Mouse (Mus musculus) thymus, adult 2 months (tissue): ENCODE measurements at regions not wholly inside any gene's neighbourhood (a gene's known extent, or its start where the extent isn't known, plus 50 kb on each side); places are given as distances from the start of the nearest gene placed in this dataset.

Source experiments
- DNase-seq: peaks from one replicate; pipeline ENCODE4 v3.0.0; 2021
- H3K27ac ChIP-seq: fragments of 200-500 bp; 2 replicates; pipeline ENCODE4 v1.5.1; 2012; ENCODE audit warnings: low read length, control low read depth; ENCODE audit not compliant: control insufficient read depth, insufficient read depth
- H3K27me3 ChIP-seq: fragments of 200-500 bp; 2 replicates; pipeline ENCODE4 v1.6.1; 2012; ENCODE audit warnings: mild to moderate bottlenecking, low read length, moderate library complexity, mixed read lengths; ENCODE audit not compliant: control insufficient read depth, insufficient read depth
- H3K36me3 ChIP-seq: fragments of 200-500 bp; 2 replicates; pipeline ENCODE4 v1.6.1; 2012; ENCODE audit warnings: mild to moderate bottlenecking, low read length, moderate library complexity; ENCODE audit not compliant: control insufficient read depth, insufficient read depth
- H3K4me1 ChIP-seq: fragments of 200-500 bp; replicated peaks from 2 replicates; pipeline ENCODE4 v1.6.1; 2012; ENCODE audit warnings: low read length; ENCODE audit not compliant: control insufficient read depth, insufficient read depth
- H3K4me3 ChIP-seq: fragments of 200-500 bp; 2 replicates; pipeline ENCODE4 v1.5.1; 2012; ENCODE audit warnings: mild to moderate bottlenecking, low read length, control low read depth, moderate library complexity; ENCODE audit not compliant: control insufficient read depth, insufficient read depth
- CTCF ChIP-seq: fragments of 200-500 bp; IDR thresholded peaks from 2 replicates; pipeline ENCODE4 v1.5.1; 2012; ENCODE audit warnings: mild to moderate bottlenecking, control low read depth, low read length, moderate library complexity, borderline replicate concordance; ENCODE audit not compliant: control insufficient read depth, poor library complexity, insufficient read depth; ENCODE audit errors: extremely low read depth
- POLR2A ChIP-seq: fragments of 200-500 bp; IDR thresholded peaks from 2 replicates; pipeline ENCODE4 v1.6.1; 2012; ENCODE audit warnings: mild to moderate bottlenecking, low read length, control low read depth, moderate library complexity; ENCODE audit not compliant: control insufficient read depth, poor library complexity, insufficient read depth; ENCODE audit errors: extremely low read depth
- WGBS: fragments of 180-500 bp; shearing (Covaris S2); methylation state at CpG from one replicate; pipeline ENCODE4 v1.1.7; 2018; 5-methylcytosine and 5-hydroxymethylcytosine counted together

DNA sequence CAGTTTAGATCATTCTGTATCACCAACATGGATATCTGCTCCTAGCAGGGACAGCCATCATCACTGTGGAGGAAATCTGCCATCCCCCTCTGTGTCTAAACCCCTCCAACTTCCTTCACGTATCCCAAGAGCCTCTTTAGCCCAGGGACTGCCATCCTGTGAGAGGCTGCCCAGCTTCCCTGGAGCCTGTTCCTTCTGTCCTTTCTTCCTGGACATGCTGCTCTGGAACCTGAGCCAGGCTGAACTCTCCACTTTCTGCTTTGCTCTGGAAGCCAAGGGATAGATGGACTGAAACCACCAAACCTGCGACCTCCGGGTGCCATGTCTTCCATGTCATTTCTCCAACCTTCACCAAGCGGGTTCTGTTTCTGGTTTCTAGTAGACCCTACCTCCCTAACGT, 335.3 kb upstream of the Jarid2 start:
- Histone ChIP-seq H3K4me1 (no peaks in the 10 kb centered on the region), H3K36me3 (no peaks in the 10 kb centered on the region), H3K27ac (no peak overlapping the region), H3K27me3 (no peaks in the 10 kb centered on the region), H3K4me3 (no peak overlapping the region)
- no peak for TF ChIP-seq POLR2A
- no peak for TF ChIP-seq CTCF
- 97% methylated on average over 5 of the region's 5 CpGs for WGBS
- DNase-seq, result no peak

DNA sequence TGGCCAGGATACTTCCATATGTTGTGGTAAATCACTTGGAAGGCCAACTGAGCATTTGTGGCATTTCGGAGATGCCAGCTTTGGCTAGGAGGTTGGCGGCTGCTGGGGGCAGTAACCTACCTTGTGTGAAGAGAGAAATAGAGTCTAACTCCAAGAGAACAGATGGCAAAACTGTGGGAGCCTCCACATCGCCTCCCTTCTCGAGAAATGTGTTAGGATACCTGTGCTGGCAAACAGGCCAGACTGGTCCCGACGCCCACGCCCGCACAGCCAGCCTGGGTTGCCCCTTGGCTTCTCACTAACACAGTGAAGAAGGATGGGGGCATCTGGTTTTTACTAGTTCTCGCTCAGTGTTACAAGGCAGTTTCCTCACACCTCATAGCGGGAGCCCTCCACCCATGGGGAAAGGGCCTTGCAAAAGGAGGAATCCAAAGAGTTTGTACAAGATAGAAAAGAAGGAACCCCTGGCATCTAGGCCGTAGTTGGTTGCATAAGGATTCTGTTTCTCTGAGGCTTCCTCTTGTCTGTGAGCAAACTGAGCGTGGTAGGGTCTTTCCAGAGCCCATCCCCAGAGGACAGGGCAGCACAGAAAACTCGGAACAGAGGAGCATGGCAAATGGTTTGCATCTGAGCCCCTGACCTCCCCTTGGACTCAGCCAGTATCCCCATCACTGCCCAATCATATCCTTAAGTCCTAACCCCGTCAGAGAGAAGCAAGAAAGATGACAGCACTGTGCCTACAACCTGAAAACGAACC, 330.5 kb upstream of the Jarid2 start:
- WGBS, result 94% methylated on average over 15 of the region's 15 CpGs

DNA sequence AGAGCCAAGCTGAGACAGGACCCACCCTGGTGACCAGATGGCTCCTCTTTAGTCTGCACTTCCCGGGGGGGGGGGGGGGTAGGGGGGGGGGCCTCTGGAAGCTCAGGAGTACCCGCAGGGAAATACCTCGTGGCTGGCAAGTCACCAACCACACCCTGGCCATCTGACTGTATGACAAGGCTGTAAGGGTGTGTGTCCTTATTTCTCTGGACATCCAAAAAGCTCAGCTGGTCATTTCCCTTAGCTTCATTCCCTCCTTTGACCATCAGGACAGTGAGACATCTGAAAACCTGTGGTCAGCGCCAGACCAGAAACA, 329.9 kb upstream of the Jarid2 start:
- no peak for DNase-seq
- H3K27me3 ChIP-seq, result no peaks in the 10 kb centered on the region
- no peaks in the 10 kb centered on the region for H3K36me3 ChIP-seq
- H3K4me3 ChIP-seq, result no peak overlapping the region
- no peak for TF ChIP-seq CTCF
- no peak for TF ChIP-seq POLR2A
- no peak overlapping the region for H3K27ac ChIP-seq
- no peaks in the 10 kb centered on the region for H3K4me1 ChIP-seq
- 67% methylated on average over 4 of the region's 4 CpGs for WGBS

More for the DNA sequence above, 330.5 kb upstream of the Jarid2 start:
- Histone ChIP-seq H3K4me3 (no peak overlapping the region), H3K27me3 (no peaks in the 10 kb centered on the region), H3K4me1 (no peaks in the 10 kb centered on the region), H3K27ac (no peak overlapping the region), H3K36me3 (no peaks in the 10 kb centered on the region)
- TF ChIP-seq CTCF, result no peak
- no peak for TF ChIP-seq POLR2A
- no peak for DNase-seq

DNA sequence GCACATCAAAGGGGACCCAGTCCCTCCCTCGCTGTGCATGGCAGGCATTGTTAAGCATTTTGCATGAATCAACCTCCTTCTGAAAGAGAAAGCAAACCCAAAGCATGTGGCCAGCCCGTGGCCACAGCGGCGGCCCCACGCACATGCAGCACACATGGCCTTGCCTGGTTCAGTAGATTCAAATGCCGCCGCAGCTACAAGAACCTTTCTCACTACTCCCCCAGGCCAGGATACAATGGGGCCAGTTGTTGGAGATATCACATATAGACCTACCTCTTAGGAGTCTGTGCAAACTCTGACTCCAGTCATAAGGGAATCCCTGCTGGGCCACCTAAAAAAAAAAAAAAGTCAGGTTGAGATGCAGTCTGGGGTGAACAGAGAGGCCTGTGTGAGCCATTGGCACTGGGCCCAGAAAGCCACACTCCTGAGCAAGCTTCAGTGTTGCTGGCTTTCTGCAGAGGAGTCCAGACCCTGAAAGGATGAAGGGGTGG, 329.4 kb upstream of the Jarid2 start:
- TF ChIP-seq CTCF (no peak), POLR2A (no peak)
- no peak overlapping the region for H3K27ac ChIP-seq

DNA sequence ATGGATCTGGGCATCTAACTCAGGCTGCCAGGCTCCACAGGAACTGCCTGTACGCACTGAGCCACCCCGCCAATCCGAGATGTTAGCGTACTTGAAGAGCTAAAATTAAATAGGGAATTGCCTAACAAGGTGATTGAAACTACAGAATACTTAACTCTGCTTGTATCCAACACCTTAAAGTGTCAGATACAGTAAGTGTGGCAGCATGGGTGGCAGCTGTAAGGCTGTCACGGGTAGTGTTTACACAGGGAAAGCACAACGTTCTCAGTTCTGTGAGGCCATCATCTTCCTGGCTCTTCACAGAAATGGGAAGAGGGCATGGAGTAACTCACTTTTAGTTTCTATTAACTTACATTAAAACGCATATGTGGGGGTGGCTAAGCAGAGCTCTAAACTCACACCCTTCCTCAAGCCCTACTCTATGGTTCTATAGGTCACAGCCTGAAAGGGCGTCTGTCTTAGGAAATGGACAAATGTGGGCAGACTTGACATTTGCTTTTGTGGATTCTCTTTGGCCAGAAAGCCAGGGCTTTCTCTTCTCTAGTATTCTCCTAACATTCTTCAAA, 325.2 kb upstream of the Jarid2 start:
- Histone ChIP-seq H3K27me3 (no peaks in the 10 kb centered on the region), H3K4me1 (peaks cover 3% of the 10 kb centered on the region; the same call in 1 of the 2 replicates), H3K27ac (no peak overlapping the region), H3K36me3 (no peaks in the 10 kb centered on the region), H3K4me3 (no peak overlapping the region)
- no peak for TF ChIP-seq CTCF
- no peak for TF ChIP-seq POLR2A
- no peak for DNase-seq
- WGBS, result 92% methylated on average over 8 of the region's 8 CpGs

More for the DNA sequence above, 329.4 kb upstream of the Jarid2 start:
- Histone ChIP-seq H3K36me3 (no peaks in the 10 kb centered on the region), H3K27me3 (no peaks in the 10 kb centered on the region), H3K4me3 (no peak overlapping the region), H3K4me1 (peaks cover 3% of the 10 kb centered on the region; the same call in 1 of the 2 replicates)
- WGBS, result 64% methylated on average over 7 of the region's 7 CpGs
- no peak for DNase-seq

DNA sequence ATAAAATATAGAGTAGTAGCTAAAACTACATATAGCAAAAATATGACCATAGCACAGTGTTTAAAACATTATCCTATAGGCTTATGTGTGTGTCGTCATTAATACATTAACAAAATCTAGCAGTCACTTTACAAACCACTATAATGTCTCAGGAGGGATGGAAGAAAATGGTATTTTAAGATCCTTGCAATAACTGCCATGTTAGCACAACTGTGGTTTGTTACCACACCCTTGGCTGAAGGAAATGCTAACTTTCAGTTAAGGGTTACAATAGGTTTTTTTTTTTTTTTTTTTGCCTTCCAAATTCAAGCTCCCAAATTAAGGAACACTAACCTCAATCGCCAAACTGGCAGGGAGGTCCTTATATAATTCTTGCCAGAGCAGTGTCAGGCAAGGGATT, 322.0 kb upstream of the Jarid2 start:
- Histone ChIP-seq H3K4me3 (no peak overlapping the region), H3K27me3 (no peaks in the 10 kb centered on the region), H3K27ac (no peak overlapping the region), H3K36me3 (no peaks in the 10 kb centered on the region), H3K4me1 (peaks cover 3% of the 10 kb centered on the region; the same call in 1 of the 2 replicates)
- TF ChIP-seq CTCF, result no peak
- no peak for TF ChIP-seq POLR2A
- no peak for DNase-seq
- WGBS, result 60% methylated on average over 2 of the region's 2 CpGs

DNA sequence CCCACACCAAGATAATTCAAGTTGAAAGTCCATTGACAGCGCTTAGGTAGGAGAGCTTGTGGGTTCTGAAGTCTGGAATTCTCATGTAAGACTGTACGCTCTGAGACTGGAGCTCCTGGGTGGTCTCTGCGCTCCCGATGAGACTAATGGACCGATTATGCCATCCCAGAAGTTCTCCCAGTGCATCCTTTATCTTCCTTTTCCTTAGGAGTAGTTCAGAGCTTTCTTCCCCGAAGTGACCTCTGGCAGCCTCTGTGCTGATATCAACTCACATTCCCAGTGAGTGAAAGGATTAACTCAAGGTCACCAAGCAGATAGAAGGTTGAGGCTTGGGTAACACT, 320.7 kb upstream of the Jarid2 start:
- TF ChIP-seq POLR2A (no peak), CTCF (no peak)
- H3K36me3 ChIP-seq, result no peaks in the 10 kb centered on the region
- peaks cover 3% of the 10 kb centered on the region; the same call in 1 of the 2 replicates for H3K4me1 ChIP-seq
- no peak overlapping the region for H3K27ac ChIP-seq
- no peak overlapping the region for H3K4me3 ChIP-seq
- DNase-seq, result no peak
- 96% methylated on average over 6 of the region's 6 CpGs for WGBS
- no peaks in the 10 kb centered on the region for H3K27me3 ChIP-seq
